Mouse (Mus musculus) heart, postnatal 0 days (tissue): ENCODE results near the gene Odf2l. TPM values are rescaled to one million over a fixed set of nuclear protein-coding genes. Genes with fewer than 3 reads are reported as not detected.

Source experiments
- ATAC-seq: fragments of 200-750 bp; cut with Nextera tagmentation; 2 replicates; pipeline ENCODE4 v1.8.0; 2017; ENCODE audit warnings: low read depth, moderate number of reproducible peaks, moderate library complexity; ENCODE audit not compliant: insufficient read depth
- DNase-seq: peaks from one replicate; pipeline ENCODE4 v3.0.0-alpha.2; 2016; ENCODE audit warnings: low spot score
- H3K27ac ChIP-seq: fragments of 300-500 bp; sonication (generic); 2 replicates; pipeline ENCODE4 v1.5.1; 2014; ENCODE audit warnings: low read depth, mild to moderate bottlenecking
- H3K27me3 ChIP-seq: fragments of 300-500 bp; sonication (generic); 2 replicates; pipeline ENCODE4 v1.6.1; 2014; ENCODE audit warnings: low read length, mixed read lengths; ENCODE audit not compliant: control insufficient read depth, insufficient read depth
- H3K36me3 ChIP-seq: fragments of 300-500 bp; sonication (generic); replicated peaks from 2 replicates; pipeline ENCODE4 v1.6.1; 2014; ENCODE audit warnings: low read length, mixed read lengths; ENCODE audit not compliant: control insufficient read depth, insufficient read depth
- H3K4me1 ChIP-seq: fragments of 300-500 bp; sonication (generic); 2 replicates; pipeline ENCODE4 v1.6.1; 2014; ENCODE audit warnings: antibody characterized with exemption; ENCODE audit not compliant: control insufficient read depth, insufficient read depth
- H3K4me2 ChIP-seq: fragments of 300-500 bp; sonication (generic); 2 replicates; pipeline ENCODE4 v1.6.1; 2014; ENCODE audit warnings: low read depth, mild to moderate bottlenecking, low read length, moderate library complexity
- H3K4me3 ChIP-seq: fragments of 300-500 bp; sonication (generic); 2 replicates; pipeline ENCODE4 v1.5.1; 2014; ENCODE audit warnings: low read depth, low read length
- H3K9ac ChIP-seq: fragments of 300-500 bp; sonication (generic); replicated peaks from 2 replicates; pipeline ENCODE4 v1.6.1; 2014; ENCODE audit warnings: low read depth, low read length, mixed read lengths
- H3K9me3 ChIP-seq: fragments of 300-500 bp; sonication (generic); replicated peaks from 2 replicates; pipeline ENCODE4 v1.6.1; 2016; ENCODE audit warnings: low read length; ENCODE audit not compliant: control insufficient read depth
- CTCF ChIP-seq: IDR thresholded peaks from 2 replicates; pipeline ENCODE4 v1.5.1; 2016; ENCODE audit warnings: antibody characterized with exemption, control low read depth, low read depth
- EP300 ChIP-seq: IDR thresholded peaks from 2 replicates; pipeline ENCODE4 v1.6.1; 2016; ENCODE audit warnings: antibody characterized with exemption, low read depth
- WGBS: fragments of 180-500 bp; shearing (Covaris S2); extraction: QIAGEN DNeasy Blood & Tissue Kit; methylation state at CpG from one replicate; pipeline ENCODE4 v1.1.7; 2014; 5-methylcytosine and 5-hydroxymethylcytosine counted together
- polyA plus RNA-seq: library from polyadenylated mRNA; unstranded; fragments of >200 nt; fragmentation: Nextera tagmentation; extraction: Ambion mirVana; gene quantifications from 2 replicates; pipeline ENCODE4 v1.2.1, GENCODE M21; 2015
- total RNA-seq: library from RNA; depleted of rRNA; stranded (reverse); fragments of >200 nt; gene quantifications from 2 replicates; pipeline ENCODE4 v1.2.3, GENCODE M21; 2014; ENCODE audit warnings: low replicate concordance

The Odf2l gene
- total and polyA plus RNA-seq, 2 experiments from 2014 or later: 5.0 to 8.9 TPM

- Histone ChIP-seq H3K4me1 (no peaks in the 10 kb centered on the region), H3K27ac (no peak overlapping the region), H3K9ac (no peak overlapping the region), H3K9me3 (no peaks in the 10 kb centered on the region), H3K36me3 (peaks cover 8% of the 10 kb centered on the region; the same call in 1 of the 2 replicates), H3K27me3 (no peaks in the 10 kb centered on the region), H3K4me3 (no peak overlapping the region), H3K4me2 (no peak overlapping the region)
- DNase-seq (no peak), ATAC-seq (no peak)
- WGBS: 77% methylated on average over 10 of the region's 10 CpGs
- TF ChIP-seq CTCF (no peak), EP300 (no peak)
Observed at GRCm38 (mm10) chr3:145143856-145144255, 25.5 kb downstream of the Odf2l start.

GRCm38 (mm10) chr3:145146871-145147270 lies 28.5 kb downstream of the Odf2l start:
- Histone ChIP-seq H3K4me2 (no peak overlapping the region), H3K27me3 (no peaks in the 10 kb centered on the region), H3K27ac (no peak overlapping the region), H3K9me3 (no peaks in the 10 kb centered on the region), H3K4me1 (no peaks in the 10 kb centered on the region), H3K9ac (no peak overlapping the region), H3K36me3 (peaks cover 9% of the 10 kb centered on the region; the same call in 1 of the 2 replicates), H3K4me3 (no peak overlapping the region)
- 89% methylated on average over 9 of the region's 9 CpGs for WGBS
- no peak for TF ChIP-seq CTCF
- no peak for TF ChIP-seq EP300
- ATAC-seq (no peak), DNase-seq (no peak)

GRCm38 (mm10) chr3:145147483-145147882 lies 29.1 kb downstream of the Odf2l start:
- H3K9ac ChIP-seq: no peak overlapping the region
- TF ChIP-seq CTCF (peak; percentile 40), EP300 (no peak)
- DNase-seq: no peak
- peaks cover 9% of the 10 kb centered on the region; the same call in 1 of the 2 replicates for H3K36me3 ChIP-seq
- WGBS: 71% methylated on average over 2 of the region's 2 CpGs
- ATAC-seq: no peak
- no peak overlapping the region for H3K4me3 ChIP-seq
- no peaks in the 10 kb centered on the region for H3K9me3 ChIP-seq
- H3K27ac ChIP-seq: no peak overlapping the region
- no peaks in the 10 kb centered on the region for H3K27me3 ChIP-seq
- H3K4me1 ChIP-seq: no peaks in the 10 kb centered on the region
- no peak overlapping the region for H3K4me2 ChIP-seq

GRCm38 (mm10) chr3:145147952-145148351 lies 29.6 kb downstream of the Odf2l start:
- no peak for DNase-seq
- Histone ChIP-seq H3K27me3 (no peaks in the 10 kb centered on the region), H3K9me3 (no peaks in the 10 kb centered on the region), H3K36me3 (peaks cover 9% of the 10 kb centered on the region; the same call in 1 of the 2 replicates), H3K4me1 (no peaks in the 10 kb centered on the region), H3K27ac (no peak overlapping the region), H3K9ac (no peak overlapping the region), H3K4me3 (no peak overlapping the region), H3K4me2 (no peak overlapping the region)
- ATAC-seq: no peak
- no peak for TF ChIP-seq CTCF
- no peak for TF ChIP-seq EP300

- Histone ChIP-seq H3K27ac (no peak overlapping the region), H3K4me1 (no peaks in the 10 kb centered on the region), H3K4me3 (no peak overlapping the region), H3K9ac (no peak overlapping the region), H3K36me3 (peaks cover 13% of the 10 kb centered on the region), H3K4me2 (no peak overlapping the region), H3K27me3 (no peaks in the 10 kb centered on the region), H3K9me3 (no peaks in the 10 kb centered on the region)
- WGBS: 84% methylated on average over 7 of the region's 7 CpGs
- DNase-seq (no peak), ATAC-seq (no peak)
- TF ChIP-seq CTCF (no peak), EP300 (no peak)
Observed at GRCm38 (mm10) chr3:145151092-145151491, 32.7 kb downstream of the Odf2l start.

GRCm38 (mm10) chr3:145151933-145152332 lies 33.5 kb downstream of the Odf2l start:
- no peak for TF ChIP-seq EP300
- TF ChIP-seq CTCF: no peak
- no peak overlapping the region for H3K9ac ChIP-seq

More at GRCm38 (mm10) chr3:145151933-145152332, 33.5 kb downstream of the Odf2l start:
- Histone ChIP-seq H3K27me3 (no peaks in the 10 kb centered on the region), H3K4me1 (no peaks in the 10 kb centered on the region), H3K4me3 (no peak overlapping the region), H3K27ac (no peak overlapping the region), H3K36me3 (peaks cover 9% of the 10 kb centered on the region), H3K4me2 (no peak overlapping the region), H3K9me3 (no peaks in the 10 kb centered on the region)
- ATAC-seq: peak; percentile 60; the same call in 1 of the 2 replicates
- DNase-seq: no peak
- 66% methylated on average over 7 of the region's 7 CpGs for WGBS
